Mouse (Mus musculus) midbrain, postnatal 0 days (tissue): ENCODE measurements around the gene St7l. TPM values are rescaled to one million over a fixed set of nuclear protein-coding genes. Genes with fewer than 3 reads are reported as not detected.

Experiments
- ATAC-seq: fragments of 200-750 bp; cut with Nextera tagmentation; 2 replicates; pipeline ENCODE4 v1.8.0; 2017; ENCODE audit warnings: moderate number of reproducible peaks, mild to moderate bottlenecking, moderate TSS enrichment, moderate library complexity; ENCODE audit not compliant: low FRiP score
- DNase-seq: peaks from one replicate; pipeline ENCODE4 v3.0.0-alpha.2; 2015; ENCODE audit warnings: low spot score
- H3K27ac ChIP-seq: fragments of 300-500 bp; sonication (generic); 2 replicates; pipeline ENCODE4 v1.5.1; 2014; ENCODE audit warnings: low read depth, mild to moderate bottlenecking, low read length, mixed read lengths
- H3K27me3 ChIP-seq: fragments of 300-500 bp; sonication (generic); 2 replicates; pipeline ENCODE4 v1.6.1; 2014; ENCODE audit warnings: low read length, control low read depth, mixed read lengths; ENCODE audit not compliant: insufficient read depth
- H3K36me3 ChIP-seq: fragments of 300-500 bp; sonication (generic); 2 replicates; pipeline ENCODE4 v1.6.1; 2014; ENCODE audit warnings: low read length, control low read depth, mixed read lengths; ENCODE audit not compliant: insufficient read depth
- H3K4me1 ChIP-seq: fragments of 300-500 bp; sonication (generic); 2 replicates; pipeline ENCODE4 v1.6.1; 2014; ENCODE audit warnings: mild to moderate bottlenecking, control low read depth, antibody characterized with exemption, low read length, mixed read lengths; ENCODE audit not compliant: insufficient read depth
- H3K4me2 ChIP-seq: fragments of 300-500 bp; sonication (generic); 2 replicates; pipeline ENCODE4 v1.6.1; 2014; ENCODE audit warnings: low read depth, mild to moderate bottlenecking, low read length, mixed read lengths; ENCODE audit not compliant: poor library complexity, severe bottlenecking
- H3K4me3 ChIP-seq: fragments of 300-500 bp; sonication (generic); 2 replicates; pipeline ENCODE4 v1.5.1; 2014; ENCODE audit warnings: low read depth, mild to moderate bottlenecking, low read length, moderate library complexity
- H3K9ac ChIP-seq: fragments of 300-500 bp; sonication (generic); replicated peaks from 2 replicates; pipeline ENCODE4 v1.6.1; 2014; ENCODE audit warnings: mild to moderate bottlenecking, low read length, moderate library complexity, mixed read lengths; ENCODE audit not compliant: poor library complexity, severe bottlenecking
- H3K9me3 ChIP-seq: fragments of 300-500 bp; sonication (generic); 2 replicates; pipeline ENCODE4 v1.6.1; 2016; ENCODE audit warnings: low read length, control low read depth
- CTCF ChIP-seq: IDR thresholded peaks from 2 replicates; pipeline ENCODE4 v1.5.1; 2016; ENCODE audit warnings: antibody characterized with exemption, mild to moderate bottlenecking
- WGBS: fragments of 180-500 bp; shearing (Covaris S2); extraction: QIAGEN DNeasy Blood & Tissue Kit; methylation state at CpG from one replicate; pipeline ENCODE4 v1.1.7; 2014; 5-methylcytosine and 5-hydroxymethylcytosine counted together
- polyA plus RNA-seq: library from polyadenylated mRNA; unstranded; fragments of >200 nt; fragmentation: Nextera tagmentation; extraction: Ambion mirVana; gene quantifications from 2 replicates; pipeline ENCODE4 v1.2.1, GENCODE M21; 2015
- total RNA-seq: library from RNA; depleted of rRNA; stranded (reverse); fragments of >200 nt; gene quantifications from 2 replicates; pipeline ENCODE4 v1.2.3, GENCODE M21; 2014; rRNA removed

St7l gene
- total and polyA plus RNA-seq, 2 experiments from 2014 or later = 33.6 to 34.5 TPM

GRCm38 (mm10) chr3:104965991-104966554 lies 102.3 kb downstream of the St7l start:
- Histone ChIP-seq H3K9me3 (no peaks in the 10 kb centered on the region), H3K4me1 (0 out of 2 replicates have a peak, but pooled peaks cover 3% of the 10 kb centered on the region), H3K27me3 (peaks cover 23% of the 10 kb centered on the region), H3K27ac (no peak overlapping the region), H3K36me3 (no peaks in the 10 kb centered on the region), H3K4me3 (no peak overlapping the region), H3K9ac (no peak overlapping the region), H3K4me2 (no peak overlapping the region)
- ATAC-seq = no peak
- 83% methylated on average over 7 of the region's 7 CpGs for WGBS
- no peak for DNase-seq
- TF ChIP-seq CTCF = no peak

- Histone ChIP-seq H3K27ac (no peak overlapping the region), H3K9ac (peak overlapping the region; percentile 47; the same call in 1 of the 2 replicates), H3K27me3 (peaks cover 8% of the 10 kb centered on the region; the same call in 1 of the 2 replicates), H3K4me2 (peak overlapping the region; percentile 65), H3K4me3 (peak overlapping the region; percentile 37), H3K36me3 (no peaks in the 10 kb centered on the region), H3K4me1 (no peaks in the 10 kb centered on the region), H3K9me3 (no peaks in the 10 kb centered on the region)
- DNase-seq (peak; percentile 67), ATAC-seq (peak; percentile 57)
- peak; percentile 69 for TF ChIP-seq CTCF
- WGBS = 2% methylated on average over 46 of the region's 49 CpGs
Observed at GRCm38 (mm10) chr3:104967548-104968300, 103.9 kb downstream of the St7l start.

Other genes with a start within 250 kb of the St7l start
- 31.2 and 36.6 TPM in 2 replicates for gene Slc16a1, start 225.3 kb upstream of the St7l start, total RNA-seq
- gene Slc16a1, start 225.3 kb upstream of the St7l start, polyA plus RNA-seq = 19.1 and 20.5 TPM in 2 replicates
- 0.22 and 0.76 TPM in 2 replicates for gene Ppm1j, start 82.9 kb upstream of the St7l start, total RNA-seq
- gene Ppm1j, start 82.9 kb upstream of the St7l start, polyA plus RNA-seq = 1.2 and 1.3 TPM in 2 replicates
- 0.09 and 0.11 TPM in 2 replicates for gene Fam19a3, start 82.2 kb upstream of the St7l start, total RNA-seq
- gene Fam19a3, start 82.2 kb upstream of the St7l start, polyA plus RNA-seq = not detected in 2 replicates
- gene Rhoc, start 75.6 kb upstream of the St7l start, total RNA-seq = 35.2 and 50.9 TPM in 2 replicates
- gene Rhoc, start 75.6 kb upstream of the St7l start, polyA plus RNA-seq = 39.9 and 44.8 TPM in 2 replicates
- 7.9 and 18.2 TPM in 2 replicates for gene Mov10, start 45.4 kb upstream of the St7l start, total RNA-seq
- 6.1 and 7.7 TPM in 2 replicates for gene Mov10, start 45.4 kb upstream of the St7l start, polyA plus RNA-seq
- 110 and 112 TPM in 2 replicates for gene Capza1, start 500 bp downstream of the St7l start, total RNA-seq
- 99.2 and 103 TPM in 2 replicates for gene Capza1, start 500 bp downstream of the St7l start, polyA plus RNA-seq
- gene Wnt2b, start 97.9 kb downstream of the St7l start, total RNA-seq = 2.2 and 3.2 TPM in 2 replicates
- gene Wnt2b, start 97.9 kb downstream of the St7l start, polyA plus RNA-seq = 0.54 and 0.66 TPM in 2 replicates
- 34.1 and 36.7 TPM in 2 replicates for gene Cttnbp2nl, start 189.1 kb downstream of the St7l start, total RNA-seq
- 41.9 and 45.7 TPM in 2 replicates for gene Cttnbp2nl, start 189.1 kb downstream of the St7l start, polyA plus RNA-seq
- not detected in 2 replicates for gene 4930564D02Rik, start 202.8 kb downstream of the St7l start, total RNA-seq
- gene 4930564D02Rik, start 202.8 kb downstream of the St7l start, polyA plus RNA-seq = not detected in 2 replicates